Mouse (Mus musculus): ENCODE measurements at regions not wholly inside any gene's neighbourhood (a gene's known extent, or its start where the extent isn't known, plus 50 kb on each side); places are given as distances from the start of the nearest gene placed in this dataset.

DNA sequence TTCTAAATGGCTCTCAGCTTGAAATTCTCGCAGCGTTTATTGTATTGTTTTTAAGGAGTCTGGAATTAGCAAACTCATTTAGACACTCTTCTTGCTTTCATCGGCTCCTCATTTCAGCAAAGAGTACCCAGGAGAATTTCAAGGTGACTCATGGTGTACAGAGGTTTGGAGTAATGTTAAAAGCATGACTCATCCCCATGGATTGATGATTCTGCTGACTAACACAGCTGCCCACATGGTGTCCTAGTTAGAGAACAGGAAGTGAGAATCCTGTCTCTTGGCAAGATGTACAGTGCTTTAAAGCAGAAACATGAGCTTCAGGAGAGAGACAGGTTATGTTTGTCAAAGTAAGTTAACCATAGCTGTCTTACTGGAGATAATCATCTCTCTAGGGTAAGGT, 1133.6 kb upstream of the Cited2 start:
- Histone ChIP-seq H3K27me3 (replicated peaks; ENCODE audit: control insufficient read depth, insufficient read depth, low read length) (no peaks in the 10 kb centered on the region), H3K36me3 (ENCODE audit: control insufficient read depth, insufficient read depth, low read length) (no peaks in the 10 kb centered on the region), H3K4me1 (ENCODE audit: control insufficient read depth, insufficient read depth, low read length) (no peaks in the 10 kb centered on the region), H3K4me3 (ENCODE audit: insufficient read depth, low read depth, low read length) (no peak overlapping the region), H3K27ac (ENCODE audit: insufficient read depth, low read depth, low read length) (no peak overlapping the region)
- TF ChIP-seq CTCF (conservative IDR thresholded peaks at IDR 0.05; ENCODE audit: insufficient read depth, insufficient read length, low read depth, low read length): no peak
- TF ChIP-seq POLR2A (IDR thresholded peaks at IDR 0.05; ENCODE audit: low read depth, low read length): no peak
- 78% methylated on average over 3 of the region's 3 CpGs for WGBS
- peak; percentile 2 for DNase-seq

- Histone ChIP-seq H3K36me3 (ENCODE audit: control insufficient read depth, insufficient read depth, low read length) (no peaks in the 10 kb centered on the region), H3K27ac (ENCODE audit: insufficient read depth, low read depth, low read length) (no peak overlapping the region), H3K4me1 (ENCODE audit: control insufficient read depth, insufficient read depth, low read length) (no peaks in the 10 kb centered on the region), H3K4me3 (ENCODE audit: insufficient read depth, low read depth, low read length) (no peak overlapping the region), H3K27me3 (replicated peaks; ENCODE audit: control insufficient read depth, insufficient read depth, low read length) (no peaks in the 10 kb centered on the region)
- WGBS: 93% methylated on average over 4 of the region's 4 CpGs
- no peak for TF ChIP-seq POLR2A (IDR thresholded peaks at IDR 0.05; ENCODE audit: low read depth, low read length)
- TF ChIP-seq CTCF (conservative IDR thresholded peaks at IDR 0.05; ENCODE audit: insufficient read depth, insufficient read length, low read depth, low read length): no peak
- no peak for DNase-seq
Measured at GRCm38 (mm10) chr10:16592870-16593269, 1130.1 kb upstream of the Cited2 start.

- Histone ChIP-seq H3K36me3 (ENCODE audit: control insufficient read depth, insufficient read depth, low read length) (no peaks in the 10 kb centered on the region), H3K4me3 (ENCODE audit: insufficient read depth, low read depth, low read length) (no peak overlapping the region), H3K4me1 (ENCODE audit: control insufficient read depth, insufficient read depth, low read length) (no peaks in the 10 kb centered on the region), H3K27ac (ENCODE audit: insufficient read depth, low read depth, low read length) (no peak overlapping the region), H3K27me3 (replicated peaks; ENCODE audit: control insufficient read depth, insufficient read depth, low read length) (no peaks in the 10 kb centered on the region)
- DNase-seq: no peak
- 90% methylated on average over 1 of the region's 1 CpGs for WGBS
- TF ChIP-seq CTCF (conservative IDR thresholded peaks at IDR 0.05; ENCODE audit: insufficient read depth, insufficient read length, low read depth, low read length) (no peak), POLR2A (IDR thresholded peaks at IDR 0.05; ENCODE audit: low read depth, low read length) (no peak)
Measured at GRCm38 (mm10) chr10:16600041-16600440, 1123.0 kb upstream of the Cited2 start.

- H3K36me3 ChIP-seq (ENCODE audit: control insufficient read depth, insufficient read depth, low read length): no peaks in the 10 kb centered on the region
- no peak for DNase-seq
- no peaks in the 10 kb centered on the region for H3K4me1 ChIP-seq (ENCODE audit: control insufficient read depth, insufficient read depth, low read length)
- WGBS: 62% methylated on average over 10 of the region's 10 CpGs
- no peak overlapping the region for H3K27ac ChIP-seq (ENCODE audit: insufficient read depth, low read depth, low read length)
- no peak for TF ChIP-seq CTCF (conservative IDR thresholded peaks at IDR 0.05; ENCODE audit: insufficient read depth, insufficient read length, low read depth, low read length)
- no peak for TF ChIP-seq POLR2A (IDR thresholded peaks at IDR 0.05; ENCODE audit: low read depth, low read length)
- no peak overlapping the region for H3K4me3 ChIP-seq (ENCODE audit: insufficient read depth, low read depth, low read length)
- no peaks in the 10 kb centered on the region for H3K27me3 ChIP-seq (replicated peaks; ENCODE audit: control insufficient read depth, insufficient read depth, low read length)
Measured at GRCm38 (mm10) chr10:16600551-16601224, 1122.3 kb upstream of the Cited2 start.

- 51% methylated on average over 1 of the region's 1 CpGs for WGBS
- Histone ChIP-seq H3K4me1 (ENCODE audit: control insufficient read depth, insufficient read depth, low read length) (no peaks in the 10 kb centered on the region), H3K27ac (ENCODE audit: insufficient read depth, low read depth, low read length) (no peak overlapping the region), H3K36me3 (ENCODE audit: control insufficient read depth, insufficient read depth, low read length) (no peaks in the 10 kb centered on the region), H3K4me3 (ENCODE audit: insufficient read depth, low read depth, low read length) (no peak overlapping the region), H3K27me3 (replicated peaks; ENCODE audit: control insufficient read depth, insufficient read depth, low read length) (no peaks in the 10 kb centered on the region)
- TF ChIP-seq CTCF (conservative IDR thresholded peaks at IDR 0.05; ENCODE audit: insufficient read depth, insufficient read length, low read depth, low read length) (no peak), POLR2A (IDR thresholded peaks at IDR 0.05; ENCODE audit: low read depth, low read length) (no peak)
- DNase-seq: no peak
Measured at GRCm38 (mm10) chr10:16601225-16601595, 1121.8 kb upstream of the Cited2 start.

DNA sequence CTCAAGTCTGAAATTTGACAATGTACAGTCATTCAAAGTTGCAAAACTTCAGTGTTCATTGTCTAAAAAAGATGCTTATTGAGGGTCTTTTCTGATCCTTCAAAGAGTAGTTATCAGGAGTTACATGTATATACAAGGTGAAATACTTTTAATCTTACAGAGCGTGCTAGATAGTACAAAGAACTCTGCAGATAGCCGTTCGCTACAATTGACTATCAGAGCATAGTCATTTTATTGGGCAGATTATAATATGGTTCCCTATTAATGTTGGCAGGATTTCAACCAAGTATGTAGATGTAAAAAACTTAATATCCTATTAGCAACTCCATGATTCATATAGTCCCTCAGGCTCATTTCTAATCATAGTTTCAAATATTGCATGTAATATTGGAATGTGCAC, 1114.7 kb upstream of the Cited2 start:
- Histone ChIP-seq H3K4me1 (ENCODE audit: control insufficient read depth, insufficient read depth, low read length) (no peaks in the 10 kb centered on the region), H3K36me3 (ENCODE audit: control insufficient read depth, insufficient read depth, low read length) (no peaks in the 10 kb centered on the region), H3K4me3 (ENCODE audit: insufficient read depth, low read depth, low read length) (no peak overlapping the region), H3K27me3 (replicated peaks; ENCODE audit: control insufficient read depth, insufficient read depth, low read length) (no peaks in the 10 kb centered on the region), H3K27ac (ENCODE audit: insufficient read depth, low read depth, low read length) (no peak overlapping the region)
- TF ChIP-seq POLR2A (IDR thresholded peaks at IDR 0.05; ENCODE audit: low read depth, low read length) (no peak), CTCF (conservative IDR thresholded peaks at IDR 0.05; ENCODE audit: insufficient read depth, insufficient read length, low read depth, low read length) (no peak)
- no peak for DNase-seq
- 95% methylated on average over 3 of the region's 3 CpGs for WGBS

- Histone ChIP-seq H3K4me3 (ENCODE audit: insufficient read depth, low read depth, low read length) (no peak overlapping the region), H3K27me3 (replicated peaks; ENCODE audit: control insufficient read depth, insufficient read depth, low read length) (no peaks in the 10 kb centered on the region), H3K36me3 (ENCODE audit: control insufficient read depth, insufficient read depth, low read length) (no peaks in the 10 kb centered on the region), H3K27ac (ENCODE audit: insufficient read depth, low read depth, low read length) (no peak overlapping the region), H3K4me1 (ENCODE audit: control insufficient read depth, insufficient read depth, low read length) (no peaks in the 10 kb centered on the region)
- no peak for DNase-seq
- 97% methylated on average over 2 of the region's 2 CpGs for WGBS
- TF ChIP-seq POLR2A (IDR thresholded peaks at IDR 0.05; ENCODE audit: low read depth, low read length): no peak
- no peak for TF ChIP-seq CTCF (conservative IDR thresholded peaks at IDR 0.05; ENCODE audit: insufficient read depth, insufficient read length, low read depth, low read length)
Measured at GRCm38 (mm10) chr10:16618752-16619151, 1104.3 kb upstream of the Cited2 start.

Data from kidney, adult 2 months (tissue).